Mouse (Mus musculus): ENCODE measurements at regions not wholly inside any gene's neighbourhood (a gene's known extent, or its start where the extent isn't known, plus 50 kb on each side); places are given as distances from the start of the nearest gene placed in this dataset.
"Not testable (repeated sequence)": the region's sequence is repeated elsewhere in the genome, so short reads cannot be mapped to it uniquely, and the experiment has no call there.

DNA sequence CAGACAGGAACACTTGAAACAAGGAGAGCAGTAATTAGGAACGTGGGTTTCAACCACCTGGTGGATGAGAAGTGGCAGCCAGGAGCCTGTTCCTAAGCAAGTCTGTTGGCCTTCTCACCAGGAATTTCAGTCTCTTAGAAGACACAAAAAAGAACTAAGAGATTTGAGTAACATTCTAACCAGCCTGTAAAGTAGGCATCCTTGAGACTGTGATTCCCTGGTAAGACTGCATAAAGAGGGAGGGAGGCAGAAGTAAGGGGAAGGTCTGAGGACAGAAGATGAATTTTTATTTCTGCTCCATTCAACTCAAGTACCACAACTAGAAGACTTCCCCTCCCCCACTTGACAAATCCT is 184.0 kb downstream of the Nova1 start:
- H3K36me3 ChIP-seq (replicated peaks in 1 of 2; ENCODE audit: control insufficient read depth in 1 of 2, insufficient read depth in 1 of 2, low read length in 1 of 2), result no peaks in the 10 kb centered on the region
- in situ Hi-C loops (cut with MboI; ENCODE audit: low pct_ligation_motif_present, low pct_unique_long_range_greater_than_20kb, low sequenced_read_pairs), result no loop called here
- no peaks in the 10 kb centered on the region for H3K79me2 ChIP-seq (replicated peaks; ENCODE audit: control insufficient read depth, extremely low read depth, insufficient read depth, poor library complexity, severe bottlenecking)
- H3K4me3 ChIP-seq (replicated peaks in 1 of 3; ENCODE audit: low read depth in 2 of 3, low read length in 2 of 3, poor library complexity in 1 of 3), result no peak overlapping the region
- no peak for DNase-seq (ENCODE audit: extremely low read depth)
- dilution Hi-C loops (cut with MboI; ENCODE audit: extremely low pct_ligation_motif_present, extremely low pct_unique_long_range_greater_than_20kb, low sequenced_read_pairs), result no loop called here
- no peaks in the 10 kb centered on the region for H3K27me3 ChIP-seq (replicated peaks)
- H3K4me2 ChIP-seq (ENCODE audit: insufficient read depth, low read depth, poor library complexity, severe bottlenecking), result no peak overlapping the region
- no peak overlapping the region for H3K9ac ChIP-seq (ENCODE audit: insufficient read depth, low read depth)
- no peak for TF ChIP-seq TBP (conservative IDR thresholded peaks at IDR 0.05; ENCODE audit: low read depth, low read length)
- TF ChIP-seq CHD2 (IDR thresholded peaks at IDR 0.05; ENCODE audit: low read length), result no peak
- no peak for TF ChIP-seq CTCF (conservative IDR thresholded peaks at IDR 0.05 in 1 of 2, IDR thresholded peaks at IDR 0.05 in 1 of 2; ENCODE audit: low read depth in 2 of 2, low read length in 2 of 2)
- no peak for TF ChIP-seq EP300 (IDR thresholded peaks at IDR 0.05; ENCODE audit: low read length)
- TF ChIP-seq ZKSCAN1 (IDR thresholded peaks at IDR 0.05; ENCODE audit: borderline replicate concordance, low read depth, low read length), result no peak
- TF ChIP-seq JUN (IDR thresholded peaks at IDR 0.05; ENCODE audit: insufficient read depth, low read depth, low read length), result no peak
- no peak for TF ChIP-seq USF2 (conservative IDR thresholded peaks at IDR 0.05; ENCODE audit: low read depth, low read length)
- no peak for TF ChIP-seq ZC3H11A (IDR thresholded peaks at IDR 0.05; ENCODE audit: low read depth, low read length)
- no peak for TF ChIP-seq PAX5 (IDR thresholded peaks at IDR 0.05; ENCODE audit: low read length)
- peaks cover 3% of the 10 kb centered on the region for H3K9me3 ChIP-seq (replicated peaks; ENCODE audit: low read length)
- no peak overlapping the region for H3K27ac ChIP-seq (ENCODE audit: insufficient read depth, low read depth)
- H3K4me1 ChIP-seq (ENCODE audit: control insufficient read depth in 1 of 2, insufficient read depth in 2 of 2), result no peaks in the 10 kb centered on the region

DNA sequence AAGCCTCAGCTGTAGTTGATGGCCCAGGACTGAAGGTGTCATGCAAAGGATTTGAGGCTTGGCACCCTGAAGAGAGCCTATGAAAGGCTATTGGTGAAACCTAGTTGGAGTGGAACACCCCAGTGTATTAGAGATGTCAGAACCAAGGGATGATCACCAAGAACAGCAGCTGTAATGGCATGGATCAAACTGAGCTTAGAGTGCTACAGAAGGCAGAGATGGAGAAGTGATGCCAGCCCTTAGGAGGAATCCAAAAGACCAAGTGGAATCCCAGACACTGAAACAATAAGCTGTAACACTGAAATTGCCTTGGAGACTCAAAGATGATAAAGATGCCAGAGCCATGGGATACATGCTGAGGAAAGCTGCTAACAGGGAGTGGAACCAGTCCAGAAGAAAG is 186.3 kb downstream of the Nova1 start:
- H3K27me3 ChIP-seq (replicated peaks); H3K79me2 ChIP-seq (replicated peaks; ENCODE audit: control insufficient read depth, extremely low read depth, insufficient read depth, poor library complexity, severe bottlenecking); H3K36me3 ChIP-seq (replicated peaks in 1 of 2; ENCODE audit: control insufficient read depth in 1 of 2, insufficient read depth in 1 of 2, low read length in 1 of 2); H3K4me2 ChIP-seq (ENCODE audit: insufficient read depth, low read depth, poor library complexity, severe bottlenecking); H3K27ac ChIP-seq (ENCODE audit: insufficient read depth, low read depth); DNase-seq (ENCODE audit: extremely low read depth); H3K4me1 ChIP-seq (ENCODE audit: control insufficient read depth in 1 of 2, insufficient read depth in 2 of 2); H3K4me3 ChIP-seq (replicated peaks in 1 of 3; ENCODE audit: low read depth in 2 of 3, low read length in 2 of 3, poor library complexity in 1 of 3); in situ Hi-C loops (cut with MboI; ENCODE audit: low pct_ligation_motif_present, low pct_unique_long_range_greater_than_20kb, low sequenced_read_pairs); dilution Hi-C loops (cut with MboI; ENCODE audit: extremely low pct_ligation_motif_present, extremely low pct_unique_long_range_greater_than_20kb, low sequenced_read_pairs); H3K9ac ChIP-seq (ENCODE audit: insufficient read depth, low read depth); H3K9me3 ChIP-seq (replicated peaks; ENCODE audit: low read length): not testable (repeated sequence)

DNA sequence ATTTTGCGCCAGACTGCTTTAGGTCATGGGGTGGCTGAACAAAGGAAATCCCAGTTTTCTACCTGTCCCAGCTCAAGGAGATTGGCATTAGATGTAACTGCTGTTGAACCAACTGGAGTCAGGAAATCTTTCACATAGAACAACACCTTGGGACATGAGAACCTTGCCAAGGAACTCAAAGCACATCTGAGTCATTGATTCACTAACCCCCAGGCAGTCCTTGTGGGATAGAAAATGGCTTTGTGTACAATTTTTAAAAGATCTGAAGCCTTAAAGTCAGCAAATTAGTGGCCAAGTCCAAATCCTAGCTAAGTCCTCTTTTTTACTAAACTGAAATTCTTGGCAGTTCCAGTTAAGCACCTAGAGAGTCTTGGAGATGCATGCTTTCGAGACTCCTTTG is 191.4 kb downstream of the Nova1 start:
- in situ Hi-C loops (cut with MboI; ENCODE audit: low pct_ligation_motif_present, low pct_unique_long_range_greater_than_20kb, low sequenced_read_pairs) (no loop called here), dilution Hi-C loops (cut with MboI; ENCODE audit: extremely low pct_ligation_motif_present, extremely low pct_unique_long_range_greater_than_20kb, low sequenced_read_pairs) (no loop called here)
- no peak overlapping the region for H3K4me2 ChIP-seq (ENCODE audit: insufficient read depth, low read depth, poor library complexity, severe bottlenecking)
- peaks cover 3% of the 10 kb centered on the region for H3K9me3 ChIP-seq (replicated peaks; ENCODE audit: low read length)
- no peaks in the 10 kb centered on the region for H3K27me3 ChIP-seq (replicated peaks)
- no peak overlapping the region for H3K9ac ChIP-seq (ENCODE audit: insufficient read depth, low read depth)
- H3K4me1 ChIP-seq (ENCODE audit: control insufficient read depth in 1 of 2, insufficient read depth in 2 of 2), result no peaks in the 10 kb centered on the region
- DNase-seq (ENCODE audit: extremely low read depth), result no peak
- TF ChIP-seq POLR2A (IDR thresholded peaks at IDR 0.05; ENCODE audit: low read depth, low read length), result no peak
- no peak for TF ChIP-seq USF1 (IDR thresholded peaks at IDR 0.05; ENCODE audit: low read depth, low read length)
- no peak for TF ChIP-seq RAD21 (IDR thresholded peaks at IDR 0.05; ENCODE audit: low read depth, low read length)
- no peak for TF ChIP-seq CHD2 (IDR thresholded peaks at IDR 0.05; ENCODE audit: low read length)
- TF ChIP-seq MAFK (IDR thresholded peaks at IDR 0.05; ENCODE audit: insufficient replicate concordance, low read length), result no peak
- no peak for TF ChIP-seq UBTF (IDR thresholded peaks at IDR 0.05; ENCODE audit: low read depth, low read length)
- no peak for TF ChIP-seq USF2 (conservative IDR thresholded peaks at IDR 0.05; ENCODE audit: low read depth, low read length)
- H3K4me3 ChIP-seq (replicated peaks in 1 of 3; ENCODE audit: low read depth in 2 of 3, low read length in 2 of 3, poor library complexity in 1 of 3), result no peak overlapping the region
- H3K36me3 ChIP-seq (replicated peaks in 1 of 2; ENCODE audit: control insufficient read depth in 1 of 2, insufficient read depth in 1 of 2, low read length in 1 of 2), result no peaks in the 10 kb centered on the region
- H3K79me2 ChIP-seq (replicated peaks; ENCODE audit: control insufficient read depth, extremely low read depth, insufficient read depth, poor library complexity, severe bottlenecking), result no peaks in the 10 kb centered on the region
- no peak overlapping the region for H3K27ac ChIP-seq (ENCODE audit: insufficient read depth, low read depth)

All from CH12.LX (cell line).